Mouse (Mus musculus) heart, embryonic 14.5 days (tissue): ENCODE results near the gene Ncor2. TPM values are rescaled to one million over a fixed set of nuclear protein-coding genes. Genes with fewer than 3 reads are reported as not detected.

Source experiments
- ATAC-seq: fragments of 200-750 bp; cut with Nextera tagmentation; 2 replicates; pipeline ENCODE4 v1.8.0; 2017; ENCODE audit warnings: low read depth, moderate TSS enrichment; ENCODE audit not compliant: insufficient number of reproducible peaks, insufficient read depth, low FRiP score
- H3K27ac ChIP-seq, 2 experiments: fragments of 200-500 bp in 1 of 2; fragments of 300-500 bp in 1 of 2; sonication (generic) in 1 of 2; replicated peaks in 1 of 2; 2 replicates each; pipeline ENCODE4 v1.5.1; 2012 to 2014; ENCODE audit warnings: low read depth in 2 of 2, low read length in 2 of 2, control low read depth in 1 of 2, mild to moderate bottlenecking in 1 of 2, mixed read lengths in 1 of 2; ENCODE audit not compliant: control insufficient read depth in 1 of 2, insufficient read depth in 1 of 2
- H3K27me3 ChIP-seq: fragments of 300-500 bp; sonication (generic); 2 replicates; pipeline ENCODE4 v1.6.1; 2014; ENCODE audit warnings: mild to moderate bottlenecking, low read length, control low read depth; ENCODE audit not compliant: control insufficient read depth, insufficient read depth
- H3K36me3 ChIP-seq: fragments of 300-500 bp; sonication (generic); 2 replicates; pipeline ENCODE4 v1.6.1; 2014; ENCODE audit warnings: mild to moderate bottlenecking, control low read depth, low read length, mixed read lengths; ENCODE audit not compliant: control insufficient read depth, insufficient read depth
- H3K4me1 ChIP-seq, 2 experiments: fragments of 200-500 bp in 1 of 2; fragments of 300-500 bp in 1 of 2; sonication (generic) in 1 of 2; 2 replicates each; pipeline ENCODE4 v1.6.1; 2012 to 2014; ENCODE audit warnings: low read length in 2 of 2, control low read depth in 1 of 2, mixed read lengths in 1 of 2; ENCODE audit not compliant: control insufficient read depth in 2 of 2, insufficient read depth in 2 of 2
- H3K4me2 ChIP-seq: fragments of 300-500 bp; sonication (generic); 2 replicates; pipeline ENCODE4 v1.6.1; 2014; ENCODE audit warnings: mild to moderate bottlenecking, low read length
- H3K4me3 ChIP-seq, 2 experiments: fragments of 200-500 bp in 1 of 2; fragments of 300-500 bp in 1 of 2; sonication (generic) in 1 of 2; 2 replicates each; pipeline ENCODE4 v1.5.1; 2012 to 2014; ENCODE audit warnings: low read length in 2 of 2, mild to moderate bottlenecking in 2 of 2, control low read depth in 1 of 2, low read depth in 1 of 2, moderate library complexity in 1 of 2; ENCODE audit not compliant: control insufficient read depth in 1 of 2, insufficient read depth in 1 of 2
- H3K9ac ChIP-seq: fragments of 300-500 bp; sonication (generic); 2 replicates; pipeline ENCODE4 v1.6.1; 2014; ENCODE audit warnings: mild to moderate bottlenecking, low read length
- H3K9me3 ChIP-seq: fragments of 300-500 bp; sonication (generic); 2 replicates; pipeline ENCODE4 v1.6.1; 2016; ENCODE audit warnings: low read length, control low read depth; ENCODE audit not compliant: control insufficient read depth
- WGBS: fragments of 180-500 bp; shearing (Covaris S2); extraction: QIAGEN DNeasy Blood & Tissue Kit; methylation state at CpG from one replicate; pipeline ENCODE4 v1.1.7; 2014; 5-methylcytosine and 5-hydroxymethylcytosine counted together
- polyA plus RNA-seq: library from polyadenylated mRNA; unstranded; fragments of >200 nt; fragmentation: Nextera tagmentation; extraction: Ambion mirVana; gene quantifications from 2 replicates; pipeline ENCODE4 v1.2.1, GENCODE M21; 2014

Ncor2 gene
- polyA plus RNA-seq, 1 experiment from 2014 or later = 17.6 TPM

GRCm38 (mm10) chr5:124989724-124990123 lies 189.3 kb downstream of the Ncor2 start:
- Histone ChIP-seq H3K27me3 (no peaks in the 10 kb centered on the region), H3K27ac (0 out of 4 replicates have a peak overlapping the region, but pooled peaks of 1 of the 2 experiments have one; percentile 33), H3K4me2 (no peak overlapping the region), H3K4me3 (no peak overlapping the region), H3K9ac (no peak overlapping the region), H3K4me1 (peaks cover 6 to 8% of the 10 kb centered on the region in 2 experiments), H3K9me3 (no peaks in the 10 kb centered on the region), H3K36me3 (no peaks in the 10 kb centered on the region)
- no peak; the same call in 1 of the 2 replicates for ATAC-seq
- 43% methylated on average over 2 of the region's 2 CpGs for WGBS

GRCm38 (mm10) chr5:124986656-124987055 lies 192.4 kb downstream of the Ncor2 start:
- Histone ChIP-seq H3K27me3 (no peaks in the 10 kb centered on the region), H3K9ac (no peak overlapping the region), H3K9me3 (peaks cover 10% of the 10 kb centered on the region), H3K4me2 (no peak overlapping the region), H3K4me1 (peaks cover 3 to 8% of the 10 kb centered on the region in 2 experiments), H3K36me3 (no peaks in the 10 kb centered on the region), H3K4me3 (no peak overlapping the region), H3K27ac (no peak overlapping the region)
- WGBS = 89% methylated on average over 5 of the region's 5 CpGs
- no peak for ATAC-seq

- Histone ChIP-seq H3K4me2 (no peak overlapping the region), H3K9ac (no peak overlapping the region), H3K27me3 (no peaks in the 10 kb centered on the region), H3K9me3 (peaks cover 10% of the 10 kb centered on the region), H3K27ac (no peak overlapping the region), H3K36me3 (no peaks in the 10 kb centered on the region), H3K4me1 (peaks cover 3 to 8% of the 10 kb centered on the region in 2 experiments), H3K4me3 (no peak overlapping the region)
- 83% methylated on average over 5 of the region's 5 CpGs for WGBS
- no peak for ATAC-seq
Measured at GRCm38 (mm10) chr5:124986222-124986621, 192.8 kb downstream of the Ncor2 start.

- Histone ChIP-seq H3K27me3 (no peaks in the 10 kb centered on the region), H3K36me3 (no peaks in the 10 kb centered on the region), H3K4me3 (no peak overlapping the region), H3K27ac (no peak overlapping the region), H3K4me1 (peaks cover 4 to 7% of the 10 kb centered on the region in 2 experiments; a peak in 1 of 4 replicates), H3K9me3 (peaks cover 3% of the 10 kb centered on the region; the same call in 1 of the 2 replicates), H3K4me2 (no peak overlapping the region), H3K9ac (no peak overlapping the region)
- 43% methylated on average over 8 of the region's 8 CpGs for WGBS
- ATAC-seq = no peak
Measured at GRCm38 (mm10) chr5:124969790-124970189, 209.2 kb downstream of the Ncor2 start.

Other genes with a start within 250 kb of the Ncor2 start
- gene Rflna, start 176.0 kb downstream of the Ncor2 start, polyA plus RNA-seq = 1.3 and 1.6 TPM in 2 replicates
- 59.7 and 61.6 TPM in 2 replicates for gene Scarb1, start 161.9 kb upstream of the Ncor2 start, polyA plus RNA-seq
- 0.27 and 0.32 TPM in 2 replicates for gene Gm10382, start 210.1 kb upstream of the Ncor2 start, polyA plus RNA-seq
- 859 and 861 TPM in 2 replicates for gene Ubc, start 211.0 kb upstream of the Ncor2 start, polyA plus RNA-seq